Mouse (Mus musculus) MEL (cell line): ENCODE measurements around the gene Zyx.

Experiments used
- GABPA ChIP-seq: IDR thresholded peaks from 2 replicates; pipeline ENCODE4 v1.6.1; 2012; ENCODE audit warnings: low read depth, mild to moderate bottlenecking, inconsistent platforms, low read length, improper control_type of control experiment, moderate library complexity
- KAT2A ChIP-seq: conservative IDR thresholded peaks from 2 replicates; pipeline ENCODE4 v1.6.1; 2012; ENCODE audit warnings: low read depth, low read length, improper control_type of control experiment, inconsistent platforms
- MAFK ChIP-seq: IDR thresholded peaks from 2 replicates; pipeline ENCODE4 v1.6.1; 2011; ENCODE audit warnings: low read depth, mild to moderate bottlenecking, low read length, improper control_type of control experiment, borderline replicate concordance
- MAX ChIP-seq: IDR thresholded peaks from 2 replicates; pipeline ENCODE4 v1.6.1; 2011; ENCODE audit warnings: low read length, improper control_type of control experiment
- NELFE ChIP-seq: IDR thresholded peaks from 2 replicates; pipeline ENCODE4 v1.6.1; 2011; ENCODE audit warnings: low read depth, low read length, improper control_type of control experiment
- POLR2A ChIP-seq, 2 experiments: IDR thresholded peaks; 2 replicates each; pipeline ENCODE4 v1.6.1; 2011 to 2012; ENCODE audit warnings: low read length in 2 of 2, mild to moderate bottlenecking in 2 of 2, control low read depth in 1 of 2, improper control_type of control experiment in 1 of 2, low read depth in 1 of 2, moderate library complexity in 1 of 2; ENCODE audit not compliant: control insufficient read depth in 1 of 2, insufficient read depth in 1 of 2, poor library complexity in 1 of 2
- POLR2AphosphoS5 ChIP-seq: IDR thresholded peaks from 2 replicates; pipeline ENCODE4 v1.6.1; 2012; ENCODE audit warnings: low read depth, borderline replicate concordance, mild to moderate bottlenecking, inconsistent platforms, low read length, moderate library complexity, mixed read lengths

DNA sequence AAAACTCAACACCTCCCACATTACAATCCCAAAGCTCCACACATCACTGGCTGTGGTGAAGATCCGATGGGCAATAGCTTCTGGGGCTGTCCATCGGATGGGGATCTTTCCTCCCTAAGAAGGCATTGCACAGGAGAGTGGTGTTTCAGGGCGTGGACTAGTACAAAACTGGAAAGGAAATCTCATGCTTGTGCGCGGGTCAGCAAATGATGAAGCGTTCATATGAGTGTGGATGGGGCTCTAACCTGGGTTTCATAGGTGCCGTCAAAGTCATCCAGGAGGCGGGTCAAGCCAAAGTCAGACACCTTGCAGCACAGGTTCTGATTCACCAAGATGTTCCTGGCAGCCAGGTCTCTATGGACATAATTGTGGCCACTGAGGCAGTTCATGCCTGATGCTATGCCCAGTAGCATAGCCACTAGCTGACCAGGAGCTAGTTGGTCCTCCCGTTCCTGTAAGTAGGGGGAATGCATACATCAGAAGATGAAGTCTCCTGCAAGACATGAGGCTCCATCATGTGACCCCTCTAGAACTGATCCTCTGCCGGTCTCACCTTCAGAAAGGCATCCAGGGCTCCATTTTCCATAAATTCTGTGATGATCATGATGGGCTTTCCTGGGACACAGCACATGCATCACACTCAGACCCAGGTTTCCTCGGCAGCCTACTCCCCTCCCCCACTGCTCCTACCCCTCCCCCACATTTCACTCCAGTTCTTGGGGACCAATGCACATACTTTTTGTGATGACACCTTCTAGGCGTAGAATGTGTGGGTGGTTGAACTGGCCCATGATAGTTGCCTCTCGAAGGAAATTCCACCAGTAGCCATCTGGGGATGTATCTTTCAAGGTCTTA is 11.8 kb downstream of the Zyx start:
- TF ChIP-seq POLR2A (IDR thresholded peaks at IDR 0.05; ENCODE audit: control insufficient read depth in 1 of 2, insufficient read depth in 1 of 2, low read depth in 1 of 2, low read length in 2 of 2, poor library complexity in 1 of 2) (no peak), NELFE (no peak), MAX (no peak), MAFK (no peak), GABPA (no peak), POLR2AphosphoS5 (no peak), KAT2A (no peak)
